Mouse (Mus musculus): ENCODE measurements around the gene Dap3. TPM values are rescaled to one million over a fixed set of nuclear protein-coding genes. Genes with fewer than 3 reads are reported as not detected.
"Not testable (repeated sequence)": the region's sequence is repeated elsewhere in the genome, so short reads cannot be mapped to it uniquely, and the experiment has no call there.

The Dap3 gene
- total RNA-seq, 4 experiments from 2014 or later, result 101 to 125 (median 112) TPM

DNA sequence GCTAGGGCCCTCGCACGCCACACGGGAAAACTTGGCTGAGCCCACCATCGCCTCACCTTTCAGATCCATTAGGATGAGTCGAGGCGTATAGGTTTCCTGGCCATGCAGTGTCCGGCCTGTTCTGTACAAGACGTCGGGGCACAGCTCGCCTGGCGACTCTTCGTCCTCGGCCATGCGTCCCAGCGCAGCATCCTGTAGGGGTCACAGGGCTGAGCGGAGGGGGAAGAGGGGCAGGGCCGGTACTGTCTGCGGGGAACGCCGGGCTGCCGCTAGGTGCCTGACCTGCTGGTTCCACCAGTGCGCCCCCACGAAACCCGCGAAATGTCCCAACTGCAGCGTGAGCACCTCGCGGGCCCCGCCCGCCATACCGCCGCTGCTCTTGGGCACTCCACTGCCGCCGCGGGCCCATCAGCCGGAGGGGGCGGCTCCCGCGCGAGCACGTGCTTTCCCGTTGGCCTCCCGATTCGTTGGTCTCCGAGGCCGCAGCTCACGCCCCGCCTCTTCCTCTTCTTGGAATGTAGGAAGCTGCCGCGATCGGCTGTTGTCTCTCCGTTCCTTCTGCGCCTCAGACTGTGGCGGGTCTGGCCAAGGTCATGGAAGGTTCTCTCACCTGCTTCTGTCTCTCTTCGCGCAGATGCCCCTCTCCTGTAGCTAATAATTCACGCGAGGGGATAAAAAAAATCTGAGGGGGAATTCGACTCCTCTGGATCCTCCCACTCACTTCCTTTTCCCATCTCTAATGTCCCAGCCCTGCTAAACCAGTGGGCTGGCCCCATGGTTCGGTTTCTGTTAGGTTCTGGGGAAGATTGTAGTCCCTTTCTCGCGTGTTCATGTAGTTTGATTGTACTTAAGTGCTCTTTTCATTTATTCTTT, 37.2 kb downstream of the Dap3 start, which contains the start of gene Msto1:
TSS of gene Msto1 (minus strand) at position 489 of the 873 bp plus-strand sequence.
- DNase-seq (ENCODE audit: low spot score in 2 of 2), result peak; percentile 89 to 90

DNA sequence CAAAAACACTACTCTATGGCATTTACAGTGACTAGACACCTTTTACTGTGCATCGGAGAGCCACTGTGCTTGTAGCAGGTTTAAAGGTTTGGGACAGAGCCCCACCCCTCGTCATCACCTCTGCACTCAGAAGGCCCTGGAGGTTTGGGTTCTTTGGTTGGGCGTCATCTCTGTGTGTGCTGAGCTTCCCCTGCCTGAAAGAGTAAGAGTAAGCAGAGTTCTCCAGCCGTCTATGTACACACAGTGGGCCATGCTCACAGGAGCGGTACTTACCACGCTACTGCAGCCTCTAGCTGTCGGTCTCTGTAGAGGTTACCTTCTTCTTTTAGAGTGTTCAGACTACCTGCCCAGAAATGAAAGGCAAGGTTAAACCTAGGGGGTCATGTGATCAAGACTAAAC, 38.4 kb downstream of the Dap3 start:
- no peak for DNase-seq (ENCODE audit: low spot score in 2 of 2)

DNA sequence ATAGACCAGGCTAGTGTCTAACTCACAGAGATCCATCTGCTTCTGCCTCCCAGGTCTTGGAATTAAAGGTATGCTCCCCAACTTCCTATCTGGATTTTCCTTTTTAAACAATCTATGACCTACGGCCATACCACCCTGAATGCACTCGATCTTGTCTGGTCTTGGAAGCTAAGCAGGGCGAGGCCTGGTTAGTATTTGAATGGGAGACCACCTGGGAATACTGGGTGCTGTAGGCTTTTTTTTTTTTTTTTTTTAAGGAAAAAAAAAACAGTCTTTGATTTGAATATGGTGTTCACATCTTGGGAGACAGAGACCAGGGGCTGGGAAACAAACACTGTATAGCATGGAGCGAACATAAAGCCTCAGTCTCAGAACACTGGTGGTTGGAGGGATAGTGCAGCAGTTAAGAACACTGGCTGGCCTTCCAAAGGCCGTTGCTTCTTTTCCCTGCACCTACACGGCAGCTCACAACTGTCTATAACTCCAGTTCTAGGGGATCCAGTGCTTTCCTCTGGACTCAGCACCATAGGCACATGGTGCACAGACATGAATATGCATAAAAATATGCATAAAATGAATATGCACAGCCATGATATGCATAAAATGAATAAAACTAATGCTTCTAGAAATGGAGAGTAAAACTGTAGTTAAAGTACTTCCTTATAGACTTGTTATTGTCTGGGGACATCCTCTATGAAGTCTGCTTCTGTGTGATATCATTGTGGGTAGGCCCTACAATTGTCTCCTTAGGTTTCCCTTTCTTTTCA, 44.4 kb downstream of the Dap3 start:
- no peak for DNase-seq (ENCODE audit: low spot score in 2 of 2)

DNA sequence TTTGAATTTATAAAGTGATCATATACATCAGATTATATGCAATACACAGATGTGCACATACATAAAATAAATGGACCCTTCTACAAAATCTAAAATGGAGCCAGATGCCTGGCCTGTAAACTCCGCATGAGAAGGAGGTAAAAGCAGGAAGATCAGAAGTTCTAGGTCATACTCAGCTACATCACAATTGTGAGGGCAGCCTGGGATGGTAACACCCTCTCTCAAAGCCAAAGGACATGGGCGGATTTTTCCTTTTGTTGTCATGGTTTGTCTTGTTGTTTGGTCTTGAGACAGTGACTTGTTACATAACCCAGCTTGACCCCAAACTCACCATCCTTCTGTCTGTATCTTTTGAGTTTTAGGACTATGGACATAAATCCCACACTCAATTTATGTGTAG, 45.2 kb downstream of the Dap3 start:
- no peak for DNase-seq (ENCODE audit: low spot score in 2 of 2)

DNA sequence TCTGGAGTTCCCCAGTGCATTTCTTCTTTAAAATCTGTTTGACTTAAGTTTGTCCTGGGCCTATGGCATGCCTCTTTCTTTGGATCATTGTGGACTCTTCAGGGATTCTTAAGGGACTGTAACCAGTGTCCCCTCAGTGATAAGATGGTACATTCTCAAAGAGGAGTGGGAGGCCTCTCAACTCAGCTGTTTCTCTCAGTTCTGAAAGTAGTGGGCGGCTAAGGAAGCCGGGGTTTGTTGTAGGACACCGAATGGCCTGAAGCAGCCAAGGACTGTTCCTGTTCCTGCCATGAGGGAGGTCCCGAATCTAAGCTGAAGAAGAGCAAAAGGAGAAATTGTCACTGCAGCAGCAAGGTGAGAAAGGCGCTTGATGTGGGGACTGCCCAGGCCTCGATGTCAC, 45.8 kb downstream of the Dap3 start:
- no peak for DNase-seq (ENCODE audit: low spot score in 2 of 2)

DNA sequence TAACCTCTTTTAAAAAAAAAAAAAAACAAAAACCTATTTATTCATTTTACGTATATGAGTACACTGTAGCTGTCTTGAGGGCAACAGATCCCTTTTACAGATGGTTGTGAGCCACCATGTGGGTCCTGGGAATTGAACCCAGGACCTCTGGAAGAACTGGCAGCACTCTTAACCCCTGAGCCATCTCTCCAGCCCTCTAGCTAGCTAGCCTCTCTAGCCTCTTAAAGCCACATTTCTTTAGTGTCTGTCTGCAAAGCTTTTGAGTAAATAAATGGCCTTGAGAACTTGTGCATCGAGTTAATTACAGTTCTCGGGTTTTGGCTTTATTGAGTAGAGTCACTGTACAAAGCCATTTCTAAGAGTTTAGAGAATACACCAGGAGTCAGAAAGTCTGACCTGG, 46.2 kb downstream of the Dap3 start:
- DNase-seq (ENCODE audit: low spot score in 2 of 2), result no peak

DNA sequence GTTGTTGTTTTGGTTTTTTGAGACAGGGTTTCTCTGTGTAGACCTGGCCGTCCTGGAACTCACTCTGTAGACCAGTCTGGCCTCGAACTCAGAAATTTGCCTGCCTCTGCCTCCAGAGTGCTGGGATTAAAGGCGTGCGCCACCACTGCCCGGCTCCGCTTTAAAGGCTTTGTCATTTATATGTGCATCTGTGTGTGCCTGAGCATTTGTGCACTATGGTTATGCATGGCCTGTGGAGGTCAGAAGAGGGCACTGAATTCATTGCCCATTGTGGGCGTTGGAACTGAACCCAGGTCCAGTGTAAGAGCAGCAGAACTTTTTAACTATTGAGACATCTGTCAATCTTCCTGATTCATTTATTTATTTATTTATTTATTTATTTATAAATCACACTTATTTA, 58.0 kb downstream of the Dap3 start:
- not testable (repeated sequence) for DNase-seq (ENCODE audit: low spot score in 2 of 2)

DNA sequence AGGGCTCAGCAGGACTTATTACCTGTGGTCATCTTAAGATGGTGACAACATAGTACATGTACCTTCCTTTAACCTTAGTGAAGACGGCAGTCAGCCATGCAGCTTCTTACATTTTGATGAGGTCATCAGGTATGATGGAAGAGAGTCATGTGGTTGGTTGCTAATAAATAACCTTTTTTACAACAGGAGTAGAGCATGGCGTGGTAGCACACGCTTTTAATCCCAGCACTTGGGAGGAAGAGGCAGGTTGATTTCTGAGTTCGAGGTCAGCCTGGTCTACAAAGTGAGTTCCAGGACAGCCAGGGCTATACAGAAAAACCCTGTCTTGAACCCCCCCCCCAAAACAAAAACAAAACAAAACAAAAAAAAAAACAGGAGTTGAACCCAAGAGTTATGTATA, 68.4 kb downstream of the Dap3 start:
- not testable (repeated sequence) for DNase-seq (ENCODE audit: low spot score in 2 of 2)

Other genes starting within 250 kb of the Dap3 start
- 10 to 100 TPM; 39.5 to 44.0 (median 43.6) TPM for gene Rit1, start 234.3 kb downstream of the Dap3 start, total RNA-seq (2022)
- 100 to 1,000 TPM; 494 to 515 (median 510) TPM for gene Syt11, start 176.0 kb downstream of the Dap3 start, total RNA-seq (2022)
- 10 to 100 TPM; 42.9 to 53.8 (median 47.6) TPM for gene Gon4l, start 116.0 kb downstream of the Dap3 start, total RNA-seq (2022)
- gene Msto1, start 37.2 kb downstream of the Dap3 start, total RNA-seq (2022), result 10 to 100 TPM; 21.0 to 26.2 (median 23.3) TPM
- 10 to 100 TPM; 76.4 to 97.2 (median 89.0) TPM for gene Ash1l, start 559 bp downstream of the Dap3 start, total RNA-seq (2022)
- 100 to 1,000 TPM; 144 to 149 (median 146) TPM for gene Rusc1, start 142.1 kb upstream of the Dap3 start, total RNA-seq (2022)
- under 1 TPM in 1 of 4 experiments, not detected in 3; 0.18 TPM for gene Gm43738, start 149.9 kb upstream of the Dap3 start, total RNA-seq (2022)
- 100 to 1,000 TPM in 2 of 4 experiments, 10 to 100 TPM in 2; 84.1 to 119 (median 97.3) TPM for gene Fdps, start 150.8 kb upstream of the Dap3 start, total RNA-seq (2022)
- under 1 TPM in 1 of 4 experiments, not detected in 3; 0.14 TPM for gene Pklr, start 185.0 kb upstream of the Dap3 start, total RNA-seq (2022)
- 10 to 100 TPM; 13.3 to 15.2 (median 14.2) TPM for gene Hcn3, start 209.0 kb upstream of the Dap3 start, total RNA-seq (2022)
- 10 to 100 TPM; 44.5 to 54.1 (median 48.9) TPM for gene Clk2, start 213.6 kb upstream of the Dap3 start, total RNA-seq (2022)
- 10 to 100 TPM; 66.2 to 72.5 (median 69.1) TPM for gene Scamp3, start 226.3 kb upstream of the Dap3 start, total RNA-seq (2022)
- 10 to 100 TPM; 52.6 to 54.5 (median 53.5) TPM for gene Fam189b, start 232.0 kb upstream of the Dap3 start, total RNA-seq (2022)